Mouse (Mus musculus) limb, embryonic 11.5 days (tissue): ENCODE data around the gene Srxn1. TPM values are rescaled to one million over a fixed set of nuclear protein-coding genes. Genes with fewer than 3 reads are reported as not detected.

ENCODE experiments used
- ATAC-seq: fragments of 200-750 bp; cut with Nextera tagmentation; 2 replicates; pipeline ENCODE4 v1.8.0; 2017; ENCODE audit warnings: low read depth; ENCODE audit not compliant: insufficient number of reproducible peaks, low FRiP score, low TSS enrichment
- DNase-seq: peaks from one replicate; pipeline ENCODE4 v3.0.0-alpha.2; 2015; ENCODE audit warnings: low spot score
- H3K27ac ChIP-seq: fragments of 300-500 bp; sonication (generic); replicated peaks from 2 replicates; pipeline ENCODE4 v1.5.1; 2014; ENCODE audit warnings: low read depth, mild to moderate bottlenecking, low read length
- H3K27me3 ChIP-seq: fragments of 300-500 bp; sonication (generic); 2 replicates; pipeline ENCODE4 v1.6.1; 2014; ENCODE audit warnings: mild to moderate bottlenecking, low read length, mixed read lengths; ENCODE audit not compliant: control insufficient read depth, insufficient read depth
- H3K36me3 ChIP-seq: fragments of 300-500 bp; sonication (generic); 2 replicates; pipeline ENCODE4 v1.6.1; 2014; ENCODE audit warnings: mild to moderate bottlenecking, low read length, moderate library complexity, mixed read lengths; ENCODE audit not compliant: control insufficient read depth, insufficient read depth
- H3K4me1 ChIP-seq: fragments of 300-500 bp; sonication (generic); 2 replicates; pipeline ENCODE4 v1.6.1; 2014; ENCODE audit warnings: low read length, mixed read lengths; ENCODE audit not compliant: control insufficient read depth, insufficient read depth
- H3K4me2 ChIP-seq: fragments of 300-500 bp; sonication (generic); 2 replicates; pipeline ENCODE4 v1.6.1; 2014; ENCODE audit warnings: low read depth, mild to moderate bottlenecking, moderate library complexity; ENCODE audit not compliant: severe bottlenecking
- H3K4me3 ChIP-seq: fragments of 300-500 bp; sonication (generic); 2 replicates; pipeline ENCODE4 v1.5.1; 2014; ENCODE audit warnings: low read depth, low read length
- H3K9ac ChIP-seq: fragments of 300-500 bp; sonication (generic); 2 replicates; pipeline ENCODE4 v1.6.1; 2014; ENCODE audit warnings: mild to moderate bottlenecking, low read length
- H3K9me3 ChIP-seq: fragments of 300-500 bp; sonication (generic); 2 replicates; pipeline ENCODE4 v1.6.1; 2016; ENCODE audit warnings: low read length; ENCODE audit not compliant: control insufficient read depth
- WGBS: fragments of 180-500 bp; shearing (Covaris S2); extraction: QIAGEN DNeasy Blood & Tissue Kit; methylation state at CpG from one replicate; pipeline ENCODE4 v1.1.7; 2014; 5-methylcytosine and 5-hydroxymethylcytosine counted together
- polyA plus RNA-seq: library from polyadenylated mRNA; unstranded; fragments of >200 nt; fragmentation: Nextera tagmentation; extraction: Ambion mirVana; gene quantifications from 2 replicates; pipeline ENCODE4 v1.2.1, GENCODE M21; 2014

Gene Srxn1
- polyA plus RNA-seq, 1 experiment from 2014 or later, result 8.9 TPM

DNA sequence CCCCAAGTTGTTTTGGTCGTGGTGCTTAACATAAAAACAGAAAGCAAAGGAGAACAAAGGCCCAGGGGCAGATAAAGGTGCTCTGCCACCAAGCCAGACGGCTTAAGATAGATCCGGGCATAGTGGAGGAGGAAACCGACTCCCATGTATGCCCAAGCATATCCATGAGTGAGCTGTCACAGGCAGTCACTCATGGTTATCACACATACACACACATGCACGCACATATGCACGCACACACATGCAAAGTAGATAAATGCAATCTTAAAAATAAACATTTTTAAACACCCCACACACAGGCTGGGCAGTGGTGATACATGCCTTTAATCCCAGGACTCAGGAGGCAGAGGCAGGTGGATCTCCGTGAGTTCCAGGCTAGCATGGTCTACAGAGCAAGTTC, 12.4 kb downstream of the Srxn1 start:
- Histone ChIP-seq H3K36me3 (no peaks in the 10 kb centered on the region), H3K4me3 (no peak overlapping the region), H3K4me1 (peaks cover 35% of the 10 kb centered on the region), H3K27ac (no peak overlapping the region), H3K27me3 (no peaks in the 10 kb centered on the region), H3K9me3 (no peaks in the 10 kb centered on the region), H3K9ac (no peak overlapping the region), H3K4me2 (no peak overlapping the region)
- 84% methylated on average over 7 of the region's 7 CpGs for WGBS
- ATAC-seq, result no peak
- no peak for DNase-seq

DNA sequence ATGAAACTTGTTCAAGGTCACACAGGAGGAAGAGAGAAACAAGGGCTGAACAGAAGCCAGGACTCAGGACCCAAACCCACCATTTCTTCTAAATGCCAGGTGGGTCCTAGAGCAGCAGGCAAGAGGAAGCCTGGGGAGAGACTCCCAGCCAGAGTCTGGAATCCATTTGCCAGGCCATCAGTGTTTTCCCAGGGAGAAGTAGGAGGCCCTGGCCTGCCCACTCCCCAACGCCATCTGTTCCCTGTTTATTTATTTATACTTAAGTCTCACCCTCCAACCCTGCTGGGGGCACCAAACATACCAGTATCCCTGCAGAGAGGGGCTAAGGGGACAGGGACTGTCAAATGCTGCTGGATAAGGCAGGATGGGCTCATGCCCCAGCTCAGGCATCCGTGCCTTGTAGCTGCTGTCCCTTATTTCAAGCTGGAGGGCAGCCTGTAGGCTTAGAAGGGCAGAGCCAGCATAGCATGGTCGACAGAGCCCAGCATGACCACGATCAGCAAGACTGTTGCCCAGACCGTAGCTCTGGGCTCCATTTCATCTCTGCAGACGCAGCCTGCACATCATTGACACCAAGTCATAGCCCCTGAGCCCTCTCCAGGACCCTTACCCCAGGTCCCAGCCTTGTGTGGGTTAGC, 14.0 kb downstream of the Srxn1 start:
- DNase-seq, result no peak
- H3K4me1 ChIP-seq, result peaks cover 31% of the 10 kb centered on the region
- no peak for ATAC-seq

DNA sequence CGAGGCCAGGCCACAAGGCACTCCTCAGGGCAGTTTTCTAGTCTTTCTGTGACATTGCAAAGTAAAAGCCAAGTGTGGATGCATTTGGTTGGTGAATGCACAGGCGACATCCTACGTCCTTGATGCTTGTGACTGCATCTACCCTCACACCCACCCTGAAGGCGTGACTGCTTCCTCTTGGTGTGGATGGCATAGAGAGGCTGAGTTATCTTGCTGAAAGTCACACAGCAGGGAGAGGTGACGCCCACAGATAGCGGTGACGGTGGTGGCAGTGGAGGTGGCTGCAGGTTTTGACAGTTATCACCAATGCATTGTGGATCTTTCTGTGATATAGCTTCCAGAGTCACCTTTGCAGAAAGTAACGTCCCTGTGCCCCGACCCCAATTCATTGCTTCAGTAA, 17.6 kb downstream of the Srxn1 start:
- ATAC-seq, result no peak
- H3K4me3 ChIP-seq, result no peak overlapping the region

More for the DNA sequence above, 14.0 kb downstream of the Srxn1 start:
- 37% methylated on average over 6 of the region's 6 CpGs for WGBS
- Histone ChIP-seq H3K27me3 (no peaks in the 10 kb centered on the region), H3K4me2 (no peak overlapping the region), H3K9me3 (no peaks in the 10 kb centered on the region), H3K27ac (no peak overlapping the region), H3K9ac (no peak overlapping the region), H3K4me3 (no peak overlapping the region), H3K36me3 (no peaks in the 10 kb centered on the region)

DNA sequence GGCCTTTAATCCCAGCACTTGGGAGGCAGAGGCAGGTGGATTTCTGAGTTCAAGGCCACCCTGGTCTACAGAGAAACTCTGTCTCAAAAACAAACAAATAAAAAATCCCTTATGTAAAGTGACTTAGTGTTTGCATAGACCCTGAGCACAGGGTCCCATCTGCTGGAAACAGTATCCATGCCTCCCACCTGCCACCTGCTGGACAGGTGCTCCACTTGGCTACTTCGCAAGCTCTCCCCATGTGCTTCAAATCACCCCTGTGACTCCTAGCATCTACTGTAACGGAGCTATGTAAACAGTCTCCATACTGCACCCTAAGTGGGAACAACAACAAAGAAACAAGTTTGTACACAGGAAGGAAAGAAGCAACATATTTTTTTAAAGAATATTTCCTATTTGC, 23.3 kb downstream of the Srxn1 start:
- no peak overlapping the region for H3K27ac ChIP-seq
- H3K27me3 ChIP-seq, result no peaks in the 10 kb centered on the region
- no peak overlapping the region for H3K9ac ChIP-seq
- peaks cover 10% of the 10 kb centered on the region; the same call in 1 of the 2 replicates for H3K4me1 ChIP-seq
- H3K36me3 ChIP-seq, result no peaks in the 10 kb centered on the region
- no peaks in the 10 kb centered on the region for H3K9me3 ChIP-seq
- WGBS, result 74% methylated on average over 2 of the region's 2 CpGs
- ATAC-seq, result no peak
- no peak overlapping the region for H3K4me2 ChIP-seq
- no peak for DNase-seq
- H3K4me3 ChIP-seq, result no peak overlapping the region

More for the DNA sequence above, 17.6 kb downstream of the Srxn1 start:
- DNase-seq, result no peak
- Histone ChIP-seq H3K9ac (no peak overlapping the region), H3K36me3 (no peaks in the 10 kb centered on the region), H3K27ac (no peak overlapping the region), H3K4me1 (peaks cover 19% of the 10 kb centered on the region), H3K9me3 (no peaks in the 10 kb centered on the region), H3K27me3 (no peaks in the 10 kb centered on the region), H3K4me2 (no peak overlapping the region)
- WGBS, result 72% methylated on average over 9 of the region's 9 CpGs

- H3K27ac ChIP-seq, result no peak overlapping the region
- no peak for ATAC-seq
- no peaks in the 10 kb centered on the region for H3K27me3 ChIP-seq
- no peaks in the 10 kb centered on the region for H3K36me3 ChIP-seq
- whole genome bisulfite sequencing, result 79% methylated on average over 3 of the region's 3 CpGs
- no peak for DNase-seq
- no peak overlapping the region for H3K9ac ChIP-seq
- no peaks in the 10 kb centered on the region for H3K9me3 ChIP-seq
- peaks cover 10% of the 10 kb centered on the region; the same call in 1 of the 2 replicates for H3K4me1 ChIP-seq
- no peak overlapping the region for H3K4me3 ChIP-seq
- no peak overlapping the region for H3K4me2 ChIP-seq
Observed at GRCm38 (mm10) chr2:152129778-152130177, 24.5 kb downstream of the Srxn1 start.

- ATAC-seq, result no peak
- 30% methylated on average over 9 of the region's 9 CpGs for WGBS
- DNase-seq, result peak; percentile 28
- Histone ChIP-seq H3K9me3 (no peaks in the 10 kb centered on the region), H3K4me3 (no peak overlapping the region), H3K36me3 (no peaks in the 10 kb centered on the region), H3K4me2 (no peak overlapping the region), H3K27me3 (no peaks in the 10 kb centered on the region), H3K9ac (no peak overlapping the region), H3K27ac (no peak overlapping the region), H3K4me1 (peaks cover 10% of the 10 kb centered on the region; the same call in 1 of the 2 replicates)
Observed at GRCm38 (mm10) chr2:152132016-152132415, 26.7 kb downstream of the Srxn1 start.

DNA sequence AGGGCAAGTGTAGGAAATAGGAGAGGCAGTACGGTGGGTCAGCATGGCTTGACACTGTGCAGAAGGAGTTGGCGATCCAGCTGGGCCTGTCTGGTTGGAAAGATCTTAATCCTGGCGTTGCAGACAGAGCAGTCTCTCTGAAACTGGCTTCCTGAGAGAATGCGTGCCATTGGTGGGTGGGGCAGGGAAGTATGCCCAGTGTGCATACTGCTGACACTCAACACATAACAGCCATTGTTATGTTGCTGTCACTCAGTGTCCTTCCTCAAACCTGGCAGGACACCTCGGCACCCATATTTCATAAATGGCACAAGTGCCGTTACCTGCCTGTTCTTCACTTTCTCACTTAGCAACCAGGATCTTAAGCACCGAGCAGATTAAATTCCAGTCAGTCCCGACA, 27.4 kb downstream of the Srxn1 start:
- no peak for DNase-seq
- H3K9me3 ChIP-seq, result no peaks in the 10 kb centered on the region
- H3K9ac ChIP-seq, result no peak overlapping the region
- ATAC-seq, result no peak
- 68% methylated on average over 8 of the region's 8 CpGs for WGBS
- no peaks in the 10 kb centered on the region for H3K27me3 ChIP-seq
- H3K4me2 ChIP-seq, result no peak overlapping the region
- H3K36me3 ChIP-seq, result no peaks in the 10 kb centered on the region
- 0 out of 2 replicates have a peak overlapping the region, but pooled peaks have one; percentile 30 for H3K27ac ChIP-seq
- no peak overlapping the region for H3K4me3 ChIP-seq
- peaks cover 10% of the 10 kb centered on the region; the same call in 1 of the 2 replicates for H3K4me1 ChIP-seq

DNA sequence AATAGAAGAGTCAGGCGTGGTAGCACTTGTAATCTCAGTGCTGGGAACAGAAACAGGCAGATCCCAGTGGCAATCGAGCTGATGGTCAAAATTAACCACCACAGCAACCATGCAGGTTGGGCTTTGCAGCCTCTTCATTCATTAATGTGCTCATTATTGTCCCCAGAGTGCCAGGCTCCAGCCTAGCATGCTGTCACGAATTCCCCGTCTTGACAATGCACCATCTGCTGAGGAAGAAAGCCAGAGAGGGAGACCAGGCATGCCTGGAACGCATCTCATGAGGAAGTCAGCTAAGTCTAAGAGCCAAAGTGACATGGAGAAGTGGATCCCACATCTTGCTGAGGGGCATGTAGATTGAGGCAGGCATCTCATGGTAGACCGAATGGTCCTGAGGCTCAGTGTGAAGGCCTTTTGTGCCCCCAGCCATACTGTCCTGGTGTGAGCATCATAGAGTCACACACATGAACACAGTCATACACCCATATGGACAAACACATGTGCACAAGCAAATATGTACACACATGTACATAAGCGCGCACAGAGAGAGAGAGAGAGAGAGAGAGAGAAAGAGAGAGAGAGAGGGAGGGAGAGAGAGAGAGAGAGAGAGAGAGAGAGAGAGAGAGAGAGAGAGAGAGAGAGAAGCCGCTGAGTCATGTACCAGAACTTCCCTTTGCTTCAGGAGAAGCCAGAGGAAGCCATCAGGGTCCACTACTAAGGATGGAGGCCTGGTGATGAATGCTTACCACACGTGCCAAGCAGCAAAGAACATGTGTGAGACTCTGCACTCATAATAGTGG, 34.1 kb downstream of the Srxn1 start:
- Histone ChIP-seq H3K9me3 (no peaks in the 10 kb centered on the region), H3K4me2 (no peak overlapping the region), H3K36me3 (no peaks in the 10 kb centered on the region), H3K4me1 (peaks cover 19% of the 10 kb centered on the region), H3K27me3 (peaks cover 11% of the 10 kb centered on the region), H3K9ac (no peak overlapping the region), H3K27ac (no peak overlapping the region), H3K4me3 (no peak overlapping the region)
- DNase-seq, result no peak
- no peak for ATAC-seq
- WGBS, result 74% methylated on average over 10 of the region's 10 CpGs
